Mouse (Mus musculus) liver, embryonic 11.5 days (tissue): ENCODE measurements around the gene Rpusd2. TPM values are rescaled to one million over a fixed set of nuclear protein-coding genes. Genes with fewer than 3 reads are reported as not detected.

Source experiments
- ATAC-seq: fragments of 200-750 bp; cut with Nextera tagmentation; replicated peaks from 2 replicates; pipeline ENCODE4 v1.8.0; 2017; ENCODE audit warnings: moderate number of reproducible peaks, mild to moderate bottlenecking, moderate TSS enrichment, moderate library complexity; ENCODE audit not compliant: low FRiP score
- DNase-seq: peaks from one replicate; pipeline ENCODE4 v3.0.0-alpha.2; 2017; ENCODE audit warnings: low spot score
- H3K27ac ChIP-seq: fragments of 300-500 bp; sonication (generic); 2 replicates; pipeline ENCODE4 v1.5.1; 2014; ENCODE audit warnings: mild to moderate bottlenecking, low read depth, low read length, control low read depth
- H3K27me3 ChIP-seq: fragments of 300-500 bp; sonication (generic); replicated peaks from 2 replicates; pipeline ENCODE4 v1.6.1; 2014; ENCODE audit warnings: low read length, mixed read lengths; ENCODE audit not compliant: control insufficient read depth, insufficient read depth
- H3K36me3 ChIP-seq: fragments of 300-500 bp; sonication (generic); 2 replicates; pipeline ENCODE4 v1.6.1; 2014; ENCODE audit warnings: mild to moderate bottlenecking, low read length, moderate library complexity, mixed read lengths; ENCODE audit not compliant: control insufficient read depth, insufficient read depth
- H3K4me1 ChIP-seq: fragments of 300-500 bp; sonication (generic); replicated peaks from 2 replicates; pipeline ENCODE4 v1.6.1; 2014; ENCODE audit warnings: low read length, mixed read lengths; ENCODE audit not compliant: control insufficient read depth, insufficient read depth
- H3K4me2 ChIP-seq: fragments of 300-500 bp; sonication (generic); 2 replicates; pipeline ENCODE4 v1.6.1; 2014; ENCODE audit warnings: mild to moderate bottlenecking, control low read depth, moderate library complexity
- H3K4me3 ChIP-seq: fragments of 300-500 bp; sonication (generic); 2 replicates; pipeline ENCODE4 v1.5.1; 2014; ENCODE audit warnings: low read depth, low read length, control low read depth
- H3K9ac ChIP-seq: fragments of 300-500 bp; sonication (generic); 2 replicates; pipeline ENCODE4 v1.6.1; 2014; ENCODE audit warnings: low read depth, low read length, control low read depth
- H3K9me3 ChIP-seq: fragments of 300-500 bp; sonication (generic); 2 replicates; pipeline ENCODE4 v1.6.1; 2016; ENCODE audit warnings: low read length, inconsistent platforms, mixed read lengths; ENCODE audit not compliant: control insufficient read depth
- WGBS: fragments of 180-500 bp; shearing (Covaris S2); extraction: QIAGEN DNeasy Blood & Tissue Kit; methylation state at CpG from one replicate; pipeline ENCODE4 v1.1.7; 2014; 5-methylcytosine and 5-hydroxymethylcytosine counted together
- polyA plus RNA-seq: library from polyadenylated mRNA; unstranded; fragments of >200 nt; fragmentation: Nextera tagmentation; extraction: Ambion mirVana; gene quantifications from 2 replicates; pipeline ENCODE4 v1.2.1, GENCODE M21; 2014

Gene Rpusd2
- polyA plus RNA-seq, 1 experiment from 2014 or later: 7.4 TPM

DNA sequence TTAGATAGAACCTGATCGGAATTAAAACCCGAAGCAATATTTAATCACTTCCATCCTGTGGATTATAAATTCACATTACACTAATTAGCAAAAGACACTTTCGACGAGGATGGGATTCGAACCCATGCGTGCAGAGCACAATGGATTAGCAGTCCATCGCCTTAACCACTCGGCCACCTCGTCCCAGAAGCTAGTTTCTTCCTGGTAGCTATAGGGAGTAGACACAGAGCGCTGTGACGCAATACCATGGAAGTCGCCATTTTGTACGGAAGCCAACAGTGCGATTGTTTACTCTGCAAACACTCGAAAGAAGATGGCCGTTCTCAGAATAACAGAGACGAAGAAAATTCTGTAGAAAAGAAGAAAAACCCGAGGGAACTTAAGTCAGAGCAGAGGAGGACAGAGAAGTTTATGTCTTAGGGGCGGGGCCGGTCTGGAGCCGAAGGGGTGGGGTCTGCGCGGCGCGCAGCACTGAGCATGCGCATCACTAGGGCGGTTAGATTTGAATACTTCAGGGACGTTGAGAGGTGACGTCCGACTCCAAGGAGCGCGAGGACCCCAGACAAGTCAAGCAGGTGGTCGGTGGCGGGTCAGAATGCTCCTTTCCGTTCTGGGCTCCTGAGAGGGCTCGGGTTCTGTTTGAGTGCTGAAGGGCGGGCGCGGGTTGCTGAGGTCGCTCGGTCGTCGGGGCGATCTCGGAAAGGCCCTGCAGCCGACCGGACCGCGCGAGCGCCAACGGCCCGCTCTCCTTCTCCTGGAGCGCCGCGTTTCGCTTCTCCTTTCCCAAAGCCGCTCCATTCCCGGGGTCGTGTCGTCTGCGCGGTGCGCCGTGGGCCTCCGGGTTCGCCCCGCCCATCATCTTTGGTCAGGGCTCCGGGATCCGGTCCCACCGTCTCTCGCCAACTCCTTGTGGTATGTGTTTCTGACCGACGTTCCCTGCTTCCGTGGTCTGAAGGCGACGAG is 12.3 kb downstream of the Rpusd2 start, which contains the start of gene Knl1:
Gene Knl1 (plus strand): TSS at position 471 of the 963 bp plus-strand sequence.
- peak; percentile 95 for ATAC-seq
- H3K27ac ChIP-seq: peak within 1 kb of the TSS; percentile 94
- H3K27me3 ChIP-seq: no peaks in the 10 kb centered on the region
- peak; percentile 99 for DNase-seq
- H3K4me3 ChIP-seq: peak within 1 kb of the TSS; percentile 97
- H3K4me1 ChIP-seq: peaks cover 11% of the 10 kb centered on the region; the same call in 1 of the 2 replicates
- WGBS: under 1% methylated on average over 77 of the region's 77 CpGs
- H3K4me2 ChIP-seq: peak within 1 kb of the TSS; percentile 83
- H3K36me3 ChIP-seq: no peaks in the 10 kb centered on the region; the same call in 1 of the 2 replicates
- peak within 1 kb of the TSS; percentile 94 for H3K9ac ChIP-seq
- H3K9me3 ChIP-seq: no peaks in the 10 kb centered on the region

DNA sequence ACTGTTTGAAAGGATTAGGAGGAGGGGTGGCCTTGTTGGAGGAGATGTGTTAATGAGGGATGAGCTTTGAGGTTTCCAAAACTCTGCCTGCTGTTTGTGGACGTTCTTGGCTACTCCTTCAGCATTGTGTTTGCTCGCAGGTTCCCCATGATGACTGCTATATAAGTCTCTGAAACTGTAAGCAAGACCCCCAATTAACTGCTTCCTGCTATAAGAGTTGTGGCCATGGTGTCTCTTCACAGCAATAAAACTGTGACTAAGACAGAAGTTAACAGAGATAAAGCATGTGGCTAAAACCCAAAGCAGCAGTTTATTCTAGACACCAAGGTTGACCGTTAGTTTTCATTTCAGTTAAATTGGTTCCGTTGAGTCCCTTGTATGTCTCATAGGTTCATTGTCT is 13.3 kb downstream of the Rpusd2 start:
- peaks cover 11% of the 10 kb centered on the region; the same call in 1 of the 2 replicates for H3K4me1 ChIP-seq
- 14% methylated on average over 4 of the region's 4 CpGs for WGBS
- peak overlapping the region; percentile 83 for H3K4me2 ChIP-seq
- DNase-seq: no peak
- H3K4me3 ChIP-seq: peak overlapping the region; percentile 97
- H3K9ac ChIP-seq: peak overlapping the region; percentile 94
- H3K27me3 ChIP-seq: no peaks in the 10 kb centered on the region
- H3K36me3 ChIP-seq: no peaks in the 10 kb centered on the region
- peak overlapping the region; percentile 94 for H3K27ac ChIP-seq
- ATAC-seq: no peak
- no peaks in the 10 kb centered on the region for H3K9me3 ChIP-seq

DNA sequence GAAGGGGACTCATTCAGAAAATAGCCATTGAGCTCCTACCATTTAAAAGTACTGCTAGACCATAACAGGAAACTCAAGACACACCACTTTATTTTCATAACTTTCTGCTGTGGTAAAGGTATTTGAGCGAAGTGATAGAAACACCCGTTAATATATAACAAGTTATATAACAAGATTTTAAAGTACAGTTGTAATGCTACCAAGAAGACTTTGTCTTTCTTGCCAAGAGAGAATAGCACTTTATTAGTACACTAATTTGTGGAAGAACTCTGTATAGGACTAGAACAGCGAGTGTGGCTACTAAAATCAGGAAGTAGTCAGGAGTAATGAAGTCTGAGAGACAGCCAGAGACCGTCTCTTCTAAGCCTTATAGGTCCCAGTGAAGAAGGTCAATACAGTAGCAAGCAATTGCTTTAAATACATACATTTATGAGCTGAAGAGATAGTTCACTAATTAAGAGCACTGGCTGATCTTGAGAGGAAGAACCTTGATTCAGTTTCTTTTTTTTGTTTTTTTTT is 15.6 kb downstream of the Rpusd2 start:
- Histone ChIP-seq H3K36me3 (no peaks in the 10 kb centered on the region; the same call in 1 of the 2 replicates), H3K27ac (no peak overlapping the region), H3K9me3 (no peaks in the 10 kb centered on the region), H3K4me2 (no peak overlapping the region; the same call in 1 of the 2 replicates), H3K9ac (no peak overlapping the region), H3K4me3 (no peak overlapping the region), H3K4me1 (peaks cover 11% of the 10 kb centered on the region; the same call in 1 of the 2 replicates), H3K27me3 (no peaks in the 10 kb centered on the region)
- ATAC-seq: no peak
- DNase-seq: no peak
- 73% methylated on average over 4 of the region's 4 CpGs for WGBS

DNA sequence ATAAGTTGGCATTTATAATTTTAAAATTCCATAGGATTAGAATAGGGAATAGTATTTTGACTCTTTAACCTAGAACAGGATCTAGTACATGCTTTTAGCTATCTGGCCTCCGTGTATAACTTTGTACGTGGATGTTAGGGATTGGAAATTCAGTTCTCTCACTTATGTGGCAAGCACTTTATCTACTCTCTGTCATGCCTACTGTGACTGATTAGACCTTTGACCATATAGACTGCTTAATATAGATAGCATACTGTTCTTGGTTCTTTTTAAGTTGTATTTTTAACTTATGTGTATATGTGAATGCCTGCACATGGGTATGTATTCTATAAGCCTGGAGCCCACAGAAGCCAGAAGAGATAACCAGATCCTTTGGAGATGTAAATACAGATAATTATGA is 25.5 kb downstream of the Rpusd2 start:
- Histone ChIP-seq H3K36me3 (peaks cover 15% of the 10 kb centered on the region), H3K4me2 (no peak overlapping the region), H3K9ac (no peak overlapping the region), H3K27ac (no peak overlapping the region), H3K4me1 (no peaks in the 10 kb centered on the region), H3K9me3 (no peaks in the 10 kb centered on the region), H3K27me3 (no peaks in the 10 kb centered on the region), H3K4me3 (no peak overlapping the region)
- DNase-seq: no peak
- 67% methylated on average over 2 of the region's 2 CpGs for WGBS
- ATAC-seq: peak; percentile 66

DNA sequence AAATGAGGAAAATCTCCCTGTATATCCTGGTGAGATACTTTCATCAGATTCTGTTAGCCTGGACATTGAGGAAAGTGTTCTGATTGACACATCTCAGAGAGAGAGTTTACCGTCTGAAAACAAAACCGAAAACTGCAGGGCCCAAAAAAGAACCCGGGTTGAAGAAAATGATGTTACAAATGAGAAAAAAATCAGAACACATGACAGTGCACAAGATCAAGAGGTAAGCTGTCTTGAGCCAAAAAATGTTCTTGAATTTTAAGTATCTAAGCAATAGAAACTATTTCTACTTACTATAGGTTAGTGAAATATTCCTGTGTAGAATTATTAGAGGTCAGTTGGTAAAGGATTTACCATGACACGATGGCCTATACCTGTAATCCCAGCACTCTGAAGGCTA is 37.8 kb downstream of the Rpusd2 start:
- DNase-seq (no peak), ATAC-seq (no peak)
- Histone ChIP-seq H3K36me3 (peaks cover 17% of the 10 kb centered on the region; the same call in 1 of the 2 replicates), H3K4me3 (no peak overlapping the region), H3K9me3 (no peaks in the 10 kb centered on the region), H3K27ac (no peak overlapping the region), H3K9ac (no peak overlapping the region), H3K4me1 (no peaks in the 10 kb centered on the region), H3K4me2 (no peak overlapping the region), H3K27me3 (no peaks in the 10 kb centered on the region)
- 91% methylated on average over 4 of the region's 4 CpGs for WGBS

DNA sequence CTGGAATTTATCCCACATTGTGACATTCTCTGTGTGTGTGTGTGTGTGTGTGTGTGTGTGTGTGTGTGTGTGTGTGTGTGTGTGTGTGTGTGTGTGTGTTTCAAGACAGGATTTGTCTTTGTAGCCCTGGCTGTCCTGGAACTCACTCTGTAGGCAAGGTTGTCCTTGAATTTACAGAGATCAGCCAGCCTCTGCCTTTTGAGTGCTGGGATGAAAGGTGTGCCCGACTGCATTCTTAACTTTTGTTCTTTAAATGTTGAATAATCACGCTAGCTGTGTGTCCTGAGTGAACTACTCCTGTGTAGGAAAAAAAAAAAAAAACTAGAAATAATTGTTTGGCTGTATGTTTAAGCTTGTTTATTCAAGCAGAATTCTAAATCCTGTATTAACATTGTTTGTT is 51.6 kb downstream of the Rpusd2 start:
- peaks cover 11% of the 10 kb centered on the region for H3K36me3 ChIP-seq
- ATAC-seq: no peak
- no peak overlapping the region for H3K4me3 ChIP-seq
- no peaks in the 10 kb centered on the region for H3K4me1 ChIP-seq
- WGBS: 93% methylated on average over 2 of the region's 2 CpGs
- no peaks in the 10 kb centered on the region for H3K9me3 ChIP-seq
- H3K4me2 ChIP-seq: no peak overlapping the region
- H3K27me3 ChIP-seq: no peaks in the 10 kb centered on the region
- H3K9ac ChIP-seq: no peak overlapping the region
- DNase-seq: no peak
- H3K27ac ChIP-seq: no peak overlapping the region

Other genes starting within 250 kb of the Rpusd2 start
- gene Knstrn, start 220.8 kb upstream of the Rpusd2 start, polyA plus RNA-seq: 127 TPM in 2 replicates
- gene Ivd, start 172.8 kb upstream of the Rpusd2 start, polyA plus RNA-seq: 41.3 and 48.6 TPM in 2 replicates
- gene Bahd1, start 134.4 kb upstream of the Rpusd2 start, polyA plus RNA-seq: 1.7 and 1.9 TPM in 2 replicates
- 15.4 and 16.4 TPM in 2 replicates for gene Chst14, start 108.3 kb upstream of the Rpusd2 start, polyA plus RNA-seq
- 24.8 and 26.5 TPM in 2 replicates for gene Ccdc32, start 5.4 kb upstream of the Rpusd2 start, polyA plus RNA-seq
- 60.7 and 64.8 TPM in 2 replicates for gene Knl1, start 12.3 kb downstream of the Rpusd2 start, polyA plus RNA-seq
- gene Rad51, start 78.0 kb downstream of the Rpusd2 start, polyA plus RNA-seq: 62.0 and 64.0 TPM in 2 replicates
- 75.7 and 80.6 TPM in 2 replicates for gene Rmdn3, start 122.2 kb downstream of the Rpusd2 start, polyA plus RNA-seq
- 33.6 and 36.4 TPM in 2 replicates for gene Gchfr, start 133.0 kb downstream of the Rpusd2 start, polyA plus RNA-seq
- gene Gm14137, start 139.7 kb downstream of the Rpusd2 start, polyA plus RNA-seq: 0.23 and 0.25 TPM in 2 replicates
- gene Zfyve19, start 173.8 kb downstream of the Rpusd2 start, polyA plus RNA-seq: 47.2 and 48.5 TPM in 2 replicates
- 16.9 and 18.1 TPM in 2 replicates for gene Dnajc17, start 174.0 kb downstream of the Rpusd2 start, polyA plus RNA-seq
- not detected in 2 replicates for gene Ppp1r14d, start 195.1 kb downstream of the Rpusd2 start, polyA plus RNA-seq
- 2.3 and 2.5 TPM in 2 replicates for gene Spint1, start 202.6 kb downstream of the Rpusd2 start, polyA plus RNA-seq
- 0.38 TPM in 1 of 2 replicates, not detected in the other for gene Rhov, start 236.5 kb downstream of the Rpusd2 start, polyA plus RNA-seq